Mouse (Mus musculus): Measurements from ENCODE around the gene Sucla2.

- no peak for TF ChIP-seq CTCF (IDR thresholded peaks at IDR 0.05; ENCODE audit: control insufficient read depth, insufficient read depth, low read length)
- TF ChIP-seq POLR2A (IDR thresholded peaks at IDR 0.05; ENCODE audit: borderline replicate concordance, control insufficient read depth, low read depth, low read length): no peak
These were observed 23.8 kb upstream of the Sucla2 start for GRCm38 (mm10) chr14:73501283-73501682.
